Mouse (Mus musculus) MN1 (cell line): ENCODE data around the gene Ablim2.
A peak's percentile ranks its signal among the peaks of the same experiment; 100 is the strongest.

Experiments
- DNase-seq: peaks from one replicate; pipeline ENCODE4 v3.0.0-alpha.2; 2016; ENCODE audit warnings: low spot score

Gene Ablim2

DNA sequence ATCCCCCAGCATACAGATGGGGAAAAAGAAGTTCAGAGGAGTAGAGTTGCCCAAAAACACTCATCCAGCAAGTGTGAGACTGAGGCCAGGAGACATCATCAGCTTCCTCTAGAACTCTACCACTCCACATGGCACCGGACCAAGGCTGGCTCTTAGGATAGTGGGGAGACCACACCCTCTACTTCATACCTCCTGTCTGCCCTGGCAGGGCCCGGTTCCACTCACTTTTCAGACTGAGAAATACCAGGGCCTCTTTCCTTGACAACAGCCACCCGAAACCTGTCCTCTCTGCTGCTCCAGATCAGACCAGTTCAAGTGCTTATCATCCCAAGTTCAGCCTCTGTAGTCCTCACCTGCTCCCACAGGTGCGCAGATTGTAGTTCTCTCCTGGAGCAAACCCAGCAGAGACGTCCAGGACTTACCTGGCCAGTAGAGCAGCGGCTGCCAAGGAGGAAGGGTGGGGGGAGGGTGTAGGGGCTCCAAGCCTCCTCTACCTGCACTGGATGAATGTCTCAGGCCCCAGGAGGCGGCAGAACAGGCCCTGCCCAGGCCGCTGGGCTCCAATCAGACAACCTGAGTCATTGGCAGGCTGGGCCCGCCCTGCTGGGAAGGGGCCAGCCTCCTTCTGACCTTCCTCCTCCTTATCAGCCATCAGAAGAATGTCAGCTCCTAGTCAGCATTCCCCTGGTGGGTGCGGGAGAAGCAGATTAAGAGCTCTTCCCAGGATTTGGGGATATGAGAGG lies 18.0 kb upstream of the Ablim2 start, which contains the start of gene Sh3tc1:
Gene Sh3tc1 (minus strand): TSS at position 452 of the 743 bp plus-strand sequence.
- no peak for DNase-seq

DNA sequence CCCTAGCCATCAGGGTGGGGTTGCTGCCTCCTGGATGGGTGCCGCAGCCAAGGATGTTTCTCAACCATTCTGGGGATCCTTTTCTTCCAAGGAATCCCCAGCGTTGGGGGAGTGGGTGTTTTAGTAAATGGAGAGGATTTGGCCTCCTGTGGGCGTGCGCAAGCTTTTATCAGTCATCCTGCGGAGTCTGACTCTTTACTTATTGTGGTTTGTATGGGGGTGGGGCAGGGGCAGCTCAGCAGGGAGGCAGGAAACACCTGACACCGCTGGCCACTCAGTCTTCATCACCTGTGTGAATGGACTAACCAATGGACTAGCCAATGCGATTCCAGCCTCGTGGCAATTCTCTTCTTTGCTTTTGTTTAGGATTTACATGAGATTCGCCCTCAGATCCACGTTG lies 17.0 kb upstream of the Ablim2 start:
- no peak for DNase-seq

DNA sequence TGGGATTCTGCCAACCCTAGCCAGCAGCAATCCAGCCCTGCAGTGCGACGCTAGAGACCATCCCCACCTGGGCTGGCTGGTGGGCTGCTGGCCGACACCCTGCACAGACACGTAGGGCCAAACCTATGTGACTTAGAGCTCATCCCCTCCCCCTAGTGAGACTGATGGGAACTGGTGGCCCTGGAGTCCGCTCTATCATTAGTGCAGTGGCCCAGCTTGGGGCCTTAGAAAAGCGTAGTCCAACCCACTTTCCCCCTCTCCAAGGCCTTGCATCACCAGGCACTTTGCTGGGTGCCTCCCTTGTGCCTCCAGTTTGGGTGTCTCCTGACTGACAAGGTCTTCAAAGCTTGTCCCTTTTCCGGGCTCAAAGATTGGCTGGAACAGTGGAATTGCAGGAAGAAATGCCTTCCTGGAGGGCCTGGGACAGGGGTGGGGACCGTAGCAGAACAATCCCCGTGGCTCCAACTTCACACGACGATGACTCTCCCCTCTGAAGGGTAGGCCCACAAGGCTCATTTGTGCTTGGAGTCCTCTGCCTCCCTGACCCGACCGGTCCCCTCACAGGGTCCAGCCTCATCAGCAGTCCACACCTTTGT lies 16.4 kb upstream of the Ablim2 start:
- DNase-seq: no peak

DNA sequence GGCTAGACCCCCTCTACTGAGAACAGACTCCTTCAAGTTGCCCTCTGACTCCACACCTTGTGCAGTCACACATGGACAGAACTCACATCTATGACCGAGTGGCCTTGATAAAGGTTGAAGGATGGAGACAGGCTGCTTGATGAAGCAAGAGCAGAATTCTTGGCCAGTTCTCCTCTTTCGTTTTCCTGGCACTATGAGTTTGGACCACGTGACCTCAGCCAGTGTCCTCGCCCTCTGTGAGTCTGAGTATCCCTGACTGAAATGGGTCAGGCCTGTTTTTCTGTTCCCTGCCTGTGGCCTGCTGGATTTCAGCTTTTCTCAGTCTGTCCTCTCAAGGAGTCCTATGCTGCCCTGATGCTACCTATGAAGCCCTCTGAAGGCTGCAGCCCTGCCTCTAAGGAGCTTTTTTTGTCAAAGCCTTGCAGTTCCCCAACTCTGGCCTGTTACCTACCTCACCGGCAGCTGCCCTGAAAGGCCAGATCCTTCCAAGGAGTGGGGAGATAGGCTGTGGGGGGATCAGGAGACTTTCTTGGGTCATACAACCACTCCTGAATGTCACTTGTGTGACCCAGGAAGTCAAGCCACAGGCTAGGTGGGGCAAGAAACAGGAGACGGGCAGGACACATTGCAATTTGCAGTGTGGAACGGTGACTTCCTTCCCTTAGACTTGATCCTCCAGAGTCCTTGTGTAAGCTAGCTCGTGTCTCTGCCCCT lies 14.3 kb upstream of the Ablim2 start:
- no peak for DNase-seq

DNA sequence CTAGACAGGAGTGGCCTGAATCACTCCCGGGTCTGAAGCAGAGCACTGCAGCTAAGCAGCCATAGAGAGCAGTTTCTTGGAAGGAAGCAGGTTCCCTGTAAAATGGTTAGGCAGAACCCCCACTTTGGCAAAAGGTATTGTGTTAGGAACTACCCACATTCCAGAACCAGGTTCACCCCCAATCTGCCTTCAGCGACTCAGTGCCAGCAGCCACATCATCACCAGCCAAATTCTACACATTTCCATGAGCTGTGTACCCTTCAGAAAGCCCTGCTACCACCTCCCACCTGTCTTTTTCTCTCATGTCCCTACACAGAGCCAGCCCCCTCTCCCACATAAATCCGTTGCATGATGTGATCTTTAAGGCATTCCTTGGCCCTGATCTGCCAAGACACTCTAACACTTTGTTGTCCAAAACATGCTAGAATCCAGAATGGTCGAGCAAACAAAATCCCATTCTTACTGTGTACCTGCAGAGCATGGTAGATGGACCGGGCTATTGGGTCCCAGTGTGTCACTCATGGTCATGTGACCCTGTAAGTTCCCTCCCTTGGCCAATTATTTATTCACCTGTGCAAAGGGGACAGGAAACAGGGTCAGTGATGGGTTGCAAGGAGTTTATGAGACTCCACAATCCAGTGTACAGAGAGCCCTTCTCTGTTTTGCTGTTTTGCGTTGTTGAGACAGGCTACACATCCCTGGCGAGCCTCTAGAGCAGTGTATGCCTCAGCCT lies 13.5 kb upstream of the Ablim2 start:
- no peak for DNase-seq

DNA sequence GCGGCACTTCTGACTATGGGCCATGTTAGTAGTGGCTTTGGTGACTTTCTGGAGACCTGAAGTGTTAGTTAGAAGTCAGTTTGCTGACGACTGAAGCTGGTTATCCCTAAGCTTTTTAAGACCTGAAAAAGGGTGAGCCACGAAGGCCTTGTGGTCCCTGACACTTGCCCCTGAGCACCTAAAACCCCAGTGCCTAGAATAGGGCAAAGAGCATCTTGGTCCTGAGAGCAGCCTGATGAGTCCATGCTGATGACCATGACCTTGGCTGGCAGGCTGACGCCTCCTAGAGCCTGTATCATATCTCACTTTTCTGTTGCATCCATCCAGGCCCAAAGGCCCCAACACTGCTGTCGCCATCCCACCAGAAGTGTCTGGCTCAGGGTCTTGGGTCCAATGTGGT lies 12.3 kb upstream of the Ablim2 start:
- DNase-seq: no peak

DNA sequence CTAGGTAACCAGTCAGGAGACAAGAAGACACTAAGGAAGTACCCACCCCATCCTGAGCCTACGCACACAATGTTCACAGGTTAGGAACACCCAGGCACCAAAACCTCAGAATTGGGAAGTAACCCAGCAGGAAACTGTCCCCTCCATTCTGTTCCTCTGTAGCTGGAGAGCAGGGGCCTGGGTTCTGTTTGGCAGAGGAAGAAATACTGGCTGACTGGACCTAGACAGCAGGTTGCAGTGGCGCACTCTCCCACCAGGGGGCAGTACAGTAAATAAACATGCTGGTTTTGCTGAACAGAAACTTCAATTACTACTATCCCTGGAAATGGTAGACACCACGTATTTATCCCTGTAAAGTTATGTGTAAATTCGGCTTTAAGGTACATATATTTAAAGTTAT lies 10.8 kb upstream of the Ablim2 start:
- DNase-seq: peak; percentile 40

DNA sequence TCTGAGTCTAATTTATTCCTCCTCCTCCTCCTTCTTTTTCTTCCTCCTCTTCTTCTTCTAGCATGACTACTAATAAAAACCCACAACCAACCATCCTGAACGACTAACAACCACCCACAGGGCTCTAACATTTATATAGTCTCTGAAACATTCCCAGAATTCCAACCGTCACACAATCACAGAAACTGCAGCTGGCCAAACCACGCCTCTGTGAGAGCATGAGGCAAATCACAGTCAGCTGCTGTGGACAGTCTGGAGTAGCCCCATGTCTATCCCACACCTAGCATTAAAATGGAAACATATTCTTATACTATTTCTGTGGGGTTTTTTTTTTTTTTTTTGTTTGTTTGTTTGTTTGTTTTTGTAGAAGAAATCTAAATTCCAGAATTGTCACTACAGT lies 8.3 kb upstream of the Ablim2 start:
- DNase-seq: no peak

DNA sequence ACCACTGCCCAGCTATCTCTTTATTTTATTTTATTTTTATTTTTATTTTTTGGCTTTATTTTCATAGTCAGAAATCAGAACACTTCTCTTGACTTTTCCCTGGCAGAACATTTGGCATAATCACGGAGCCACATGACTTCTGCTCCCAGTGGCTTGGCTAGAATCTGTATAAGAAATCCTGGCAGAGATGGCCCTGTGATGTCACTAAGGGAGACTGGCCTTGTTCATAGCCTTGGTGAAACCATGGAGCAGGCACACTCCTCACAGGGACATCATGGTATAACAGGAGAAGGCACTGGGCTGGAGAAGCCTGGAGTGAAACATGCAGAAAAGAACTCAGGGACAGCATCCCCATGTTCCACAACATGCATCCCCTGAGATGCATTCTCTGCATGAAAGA lies 7.7 kb upstream of the Ablim2 start:
- no peak for DNase-seq

DNA sequence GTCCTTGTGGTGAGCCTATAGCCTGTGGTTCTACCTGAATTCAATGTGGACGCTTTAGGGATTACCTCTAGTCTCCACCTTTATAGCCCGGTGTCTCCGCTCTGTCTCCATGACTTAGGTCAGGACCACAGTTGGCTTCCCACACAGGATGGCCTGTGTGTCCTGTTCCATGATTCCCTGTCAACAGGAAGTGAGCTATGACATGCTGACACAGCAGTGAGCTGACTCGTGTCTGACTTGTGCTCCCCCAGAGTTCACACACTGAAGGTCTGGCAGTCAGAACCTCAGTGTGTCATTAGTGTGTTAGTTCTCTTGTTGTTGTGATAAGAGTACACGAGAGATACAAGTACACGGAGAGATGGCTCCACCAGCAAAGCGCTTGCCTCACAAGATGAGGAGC lies 6.7 kb upstream of the Ablim2 start:
- no peak for DNase-seq

DNA sequence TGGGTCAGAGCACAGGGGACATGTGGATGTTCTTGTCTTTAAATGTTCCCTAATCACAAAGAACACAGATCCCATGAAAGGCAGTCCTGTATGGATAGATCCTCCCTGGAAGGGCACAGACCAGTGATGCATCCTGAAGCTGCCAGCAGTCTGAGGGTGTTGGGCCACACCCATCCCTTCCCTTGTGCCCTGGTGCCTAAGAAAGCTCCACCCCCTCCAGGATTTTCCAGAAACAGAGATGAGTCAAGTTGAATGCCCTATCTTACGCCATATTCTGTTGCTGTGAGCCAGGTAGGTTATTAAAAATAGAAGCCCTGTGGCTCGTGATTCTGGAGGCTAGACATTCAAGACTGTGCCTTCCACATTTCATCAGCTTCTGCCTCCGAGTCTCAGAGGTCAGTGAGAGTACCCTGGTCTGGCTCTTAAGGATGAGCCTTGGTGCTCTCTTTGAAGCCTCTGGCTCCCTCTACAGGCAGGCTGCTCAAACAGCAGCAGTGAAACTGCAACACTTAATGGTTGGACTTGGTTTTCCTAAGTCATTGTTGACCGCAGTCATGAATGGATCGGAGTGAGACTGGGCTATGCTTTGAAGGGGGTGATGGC lies 2.4 kb upstream of the Ablim2 start:
- DNase-seq: peak; percentile 84

DNA sequence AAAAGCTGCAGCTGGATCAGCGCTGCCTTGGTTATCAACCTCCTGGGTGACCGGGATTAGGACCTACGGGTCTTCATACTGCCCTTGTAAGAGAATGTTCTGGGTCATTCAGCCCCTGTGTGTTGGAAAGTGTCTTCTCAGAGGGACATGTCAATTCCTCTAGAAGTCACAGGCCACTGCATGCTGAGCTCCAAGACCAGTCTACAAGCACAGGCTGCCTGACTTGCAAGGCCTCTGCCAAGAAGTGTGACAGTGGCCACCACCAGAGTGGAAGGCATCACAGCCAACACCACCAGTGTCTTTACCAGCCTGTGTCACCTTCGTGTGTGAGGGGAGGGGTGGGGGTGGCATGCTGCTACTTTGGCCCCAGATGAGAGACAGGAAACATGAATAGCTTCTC lies 1.7 kb upstream of the Ablim2 start:
- no peak for DNase-seq

DNA sequence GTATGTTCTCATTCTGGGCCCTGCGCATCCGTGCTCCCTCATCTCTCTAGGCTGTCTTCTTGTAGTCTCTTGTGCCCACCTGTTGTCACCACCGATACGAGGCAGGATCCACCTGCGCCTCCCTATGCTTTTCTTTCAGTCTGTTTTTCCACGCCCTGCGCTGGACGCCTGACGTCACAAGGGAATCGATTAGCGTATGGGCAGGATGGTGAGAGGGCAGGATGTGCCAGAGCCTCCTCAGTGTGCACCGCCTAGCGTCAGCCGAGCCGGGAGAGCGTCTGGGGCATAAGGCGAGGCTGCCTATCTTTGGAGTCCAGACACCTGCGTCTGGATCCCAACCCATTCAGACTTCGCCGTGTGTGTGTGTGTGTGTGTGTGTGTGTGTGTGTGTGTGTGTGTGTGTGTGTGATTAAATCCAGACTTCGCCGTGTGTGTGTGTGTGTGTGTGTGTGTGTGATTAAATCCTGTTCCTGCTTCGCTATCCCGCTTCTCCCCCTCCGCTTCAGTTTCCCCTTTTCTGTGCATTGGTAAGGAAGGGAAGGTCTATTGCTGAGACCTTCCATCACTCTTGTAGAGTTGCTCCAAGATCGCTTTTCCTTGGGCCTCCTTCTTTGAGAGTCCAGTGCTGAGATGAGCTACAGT lies 562 bp upstream of the Ablim2 start:
- peak; percentile 74 for DNase-seq

DNA sequence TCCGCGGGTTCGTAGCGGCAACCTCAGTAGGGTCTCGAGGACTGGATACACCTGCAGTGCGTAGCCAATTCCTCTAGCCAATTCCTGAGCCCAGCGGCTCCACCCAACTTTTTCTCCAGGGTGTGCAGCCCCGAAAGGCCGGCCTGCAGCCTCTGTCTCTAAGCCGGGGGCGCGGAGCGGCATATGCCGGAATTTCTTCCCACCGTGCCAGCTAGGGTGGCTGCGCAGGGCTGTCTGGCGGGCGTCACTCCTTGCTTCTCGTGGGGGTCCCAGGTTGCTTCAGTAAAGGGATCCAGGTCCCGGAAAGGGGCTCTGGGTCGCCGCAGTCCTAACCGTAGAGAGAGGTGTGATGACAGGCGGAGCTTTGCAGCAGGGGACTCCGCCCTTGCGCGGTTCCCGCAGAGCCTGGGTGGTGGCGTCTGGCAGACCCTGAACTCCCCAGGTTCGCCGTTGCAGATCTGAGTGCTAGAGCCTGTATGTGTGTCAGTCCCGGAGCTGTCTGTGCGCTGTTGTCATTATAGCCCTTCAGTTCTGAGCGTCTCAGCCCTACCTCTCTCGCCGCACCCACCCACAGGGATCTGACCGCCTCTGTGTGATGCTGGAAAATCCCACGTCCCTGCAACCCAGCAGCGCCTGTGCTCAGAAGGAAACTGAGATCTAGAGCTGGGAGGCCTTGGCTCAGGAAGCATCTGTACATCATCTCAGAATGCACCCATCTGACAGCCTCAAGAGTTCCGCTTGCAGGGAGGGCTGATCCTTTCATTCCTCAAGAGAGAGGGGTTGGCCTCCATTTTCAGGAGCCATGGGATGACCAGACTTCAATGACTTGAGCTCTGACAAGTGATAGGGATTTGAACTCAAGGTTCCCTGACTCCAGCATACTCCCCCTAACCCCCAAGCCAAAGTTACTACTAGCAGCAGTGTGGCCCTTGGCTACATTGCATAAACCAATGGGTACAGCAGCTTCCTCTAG lies 687 bp downstream of the Ablim2 start:
- peak; percentile 16 for DNase-seq

DNA sequence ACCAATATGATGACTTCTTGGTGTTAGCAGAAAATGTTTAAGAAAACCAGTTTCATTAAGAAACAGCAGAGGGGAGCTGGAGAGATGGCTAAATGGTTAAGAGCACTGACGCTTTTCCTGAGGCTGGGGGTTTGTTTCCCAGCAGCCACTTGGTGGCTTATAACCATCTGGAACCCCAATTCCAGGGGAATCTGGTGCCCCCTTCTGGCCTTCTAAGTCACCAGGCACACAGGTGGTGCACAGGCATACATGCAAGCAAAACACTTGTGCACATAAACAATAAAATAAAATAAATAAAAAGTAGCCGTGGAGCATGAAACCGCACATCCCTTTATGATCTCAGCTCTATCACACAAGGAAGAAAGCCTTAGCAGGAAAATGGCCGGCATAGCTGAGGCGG lies 3.6 kb downstream of the Ablim2 start:
- DNase-seq: no peak

DNA sequence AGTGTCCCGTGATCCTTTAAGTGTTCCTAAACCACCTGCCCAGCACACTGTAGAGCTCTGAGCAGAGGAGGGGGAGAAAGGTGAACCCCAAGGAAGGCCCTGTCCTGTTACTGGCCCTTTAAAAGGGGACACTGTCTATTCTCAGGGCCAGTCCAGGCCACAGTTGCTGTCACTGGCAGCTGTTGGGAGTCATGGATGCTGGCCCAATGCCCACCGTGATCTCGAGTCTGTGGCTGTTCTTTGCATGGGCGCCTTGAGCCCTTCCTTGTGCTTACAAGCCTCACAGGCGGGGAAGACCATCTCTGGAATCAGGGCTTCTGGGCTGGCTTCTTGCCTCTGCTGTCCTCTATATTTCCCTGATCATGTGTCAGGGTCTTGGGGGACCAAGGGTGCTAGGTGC lies 4.7 kb downstream of the Ablim2 start:
- DNase-seq: peak; percentile 65

DNA sequence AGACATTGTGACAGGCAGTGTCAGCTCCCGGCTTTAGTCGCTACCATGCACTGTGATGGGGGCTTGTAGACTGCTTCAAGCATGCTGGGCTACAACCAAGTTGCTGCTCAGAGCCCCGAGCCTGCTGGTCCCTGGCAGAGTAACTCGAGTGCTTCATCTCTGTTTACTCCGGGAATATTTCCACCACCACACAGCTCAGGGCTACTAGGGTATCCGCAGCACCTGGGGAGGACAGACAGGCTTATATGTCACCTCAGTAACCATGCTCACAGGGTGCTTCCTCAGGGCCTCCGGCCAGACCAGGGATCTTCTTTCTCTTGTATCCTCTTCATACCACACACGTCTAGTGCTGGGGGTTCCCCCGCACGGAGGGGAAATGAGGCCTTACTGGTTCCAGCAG lies 5.2 kb downstream of the Ablim2 start:
- DNase-seq: no peak

DNA sequence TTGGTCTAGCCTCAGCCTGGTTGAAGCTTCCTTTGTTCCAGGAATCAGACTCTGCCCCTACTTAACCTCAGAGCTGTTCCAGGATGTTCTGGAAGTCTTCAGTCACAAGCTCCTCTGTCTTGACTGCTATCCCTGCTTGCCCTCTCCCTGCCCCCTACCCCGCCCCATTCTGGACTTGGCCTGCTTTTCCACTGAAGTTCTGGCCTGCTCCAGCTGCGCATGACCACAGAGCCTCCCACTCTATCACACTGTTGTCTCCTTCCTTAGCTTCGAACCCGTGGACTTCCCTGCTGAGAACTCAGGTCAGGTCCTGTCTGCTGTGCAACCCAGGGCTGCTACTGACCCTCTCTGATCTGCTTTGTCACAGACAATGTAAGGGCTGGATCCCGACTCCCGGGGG lies 8.2 kb downstream of the Ablim2 start:
- DNase-seq: no peak

DNA sequence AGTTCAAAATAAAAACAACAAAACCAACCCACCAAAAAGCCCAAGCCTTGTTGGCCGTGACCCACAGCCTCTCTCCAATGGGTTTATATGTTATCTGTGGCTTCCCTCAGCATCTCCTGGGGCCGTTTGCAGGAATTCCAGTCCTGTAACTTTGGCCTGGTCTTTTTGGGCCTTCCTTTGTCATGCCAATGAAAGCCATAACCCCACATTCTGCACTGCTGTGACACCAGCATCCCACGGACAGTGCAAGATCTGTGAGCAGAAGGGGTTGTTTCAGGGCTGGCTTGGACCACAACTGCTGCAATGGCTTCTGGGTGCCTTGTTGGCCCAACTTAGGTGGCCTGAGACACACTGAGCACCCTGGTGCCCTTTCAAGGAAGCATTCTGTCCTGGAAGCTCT lies 10.8 kb downstream of the Ablim2 start:
- no peak for DNase-seq

DNA sequence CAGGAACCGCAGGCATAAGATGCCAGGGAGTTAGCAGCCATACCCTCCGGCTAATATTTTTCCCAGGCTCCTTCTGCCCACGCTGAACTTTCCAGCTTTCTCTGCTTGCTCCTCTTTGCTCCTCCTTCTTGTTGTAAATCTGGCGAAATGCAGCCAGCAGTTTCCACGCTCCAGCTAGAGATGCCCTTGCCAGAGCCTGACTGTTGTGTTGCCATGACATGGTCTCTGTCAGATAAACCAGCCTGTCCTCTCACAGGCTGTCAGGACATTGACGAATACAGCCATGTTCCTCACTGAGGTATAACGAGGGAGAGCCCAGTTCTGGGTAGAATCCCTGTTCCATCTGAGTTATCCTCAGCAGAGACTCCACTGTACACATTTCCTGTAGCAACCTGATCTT lies 11.3 kb downstream of the Ablim2 start:
- DNase-seq: no peak

DNA sequence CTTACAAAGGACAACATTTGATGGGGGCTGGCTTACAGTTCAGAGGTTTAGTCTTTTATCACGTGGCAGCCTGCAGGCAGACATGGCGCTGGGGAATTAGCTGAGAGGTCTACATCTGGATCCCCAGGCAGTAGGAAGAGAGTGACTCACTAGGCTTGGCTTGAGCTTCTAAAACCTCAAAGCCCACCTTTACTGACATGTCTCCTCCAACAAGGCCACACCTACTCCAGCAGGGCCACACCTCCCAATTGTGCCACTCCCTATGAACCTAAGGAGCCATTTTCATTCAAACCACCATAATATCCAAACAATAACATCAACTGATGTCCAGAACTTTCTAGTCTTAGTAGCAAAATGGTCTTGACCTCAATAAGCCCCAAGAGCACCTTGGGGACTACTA lies 12.6 kb downstream of the Ablim2 start:
- DNase-seq: no peak
